23 mouse cellular contexts compared by ENCODE assay signal in the genomic region with DNA sequence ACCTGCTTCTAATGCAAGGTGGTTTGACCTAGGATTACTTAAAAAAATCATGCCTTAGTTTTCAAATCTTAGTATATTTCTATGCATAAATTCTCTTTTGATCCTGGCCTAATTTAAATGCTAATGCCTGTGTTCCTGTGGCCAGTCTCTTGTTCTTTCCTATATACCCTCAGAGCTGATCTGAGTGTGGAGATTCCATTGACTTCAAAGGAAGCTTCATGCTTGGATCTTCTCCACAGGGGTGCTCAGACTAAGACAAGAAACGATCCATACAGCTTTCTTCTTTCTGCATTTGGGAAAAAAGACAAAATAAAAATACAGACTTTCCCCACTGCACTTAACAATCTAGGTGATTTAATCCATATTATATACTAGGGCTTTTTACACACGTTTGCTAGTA.
"Had no signal": no experiment of that assay in that cellular context is flagged by ENCODE, and none has a peak within 500 bp of the region (broad histone marks: within the 10 kb centered on the region; RNA-seq: fewer than 3 reads in every experiment).

No protein-coding gene starts in this region.

- H3K27ac ChIP-seq: limb, embryonic 10.5 days; limb, embryonic 13.5 days; liver, embryonic 12.5 days; liver, embryonic 15.5 days; lung, embryonic 15.5 days; neural tube, embryonic 12.5 days; neural tube, embryonic 15.5 days; stomach, postnatal 0 days had no signal

- H3K27me3 ChIP-seq: limb, embryonic 13.5 days; liver, embryonic 12.5 days; liver, embryonic 15.5 days; lung, embryonic 15.5 days; megakaryocyte, embryonic 14.5 days; neural tube, embryonic 12.5 days; neural tube, embryonic 15.5 days had no signal

- DNase-seq: kidney, adult 18-20 months; kidney, adult 9 months; kidney, postnatal 14 days; kidney, postnatal 4 days; liver; lung, adult 18-20 months; lung, postnatal 10 days; lung, postnatal 36 days; right cerebral cortex, adult 18-20 months; right cerebral cortex, postnatal 14 days; right cerebral cortex, postnatal 4 days; thymus, adult 2 months; thymus, postnatal 14 days; thymus, postnatal 4 days had no signal

- H3K9ac ChIP-seq: limb, embryonic 13.5 days; liver, embryonic 12.5 days; liver, embryonic 15.5 days; lung, embryonic 15.5 days; neural tube, embryonic 12.5 days; neural tube, embryonic 15.5 days had no signal

- H3K9me3 ChIP-seq: limb, embryonic 10.5 days; limb, embryonic 13.5 days; liver, embryonic 12.5 days; liver, embryonic 15.5 days; lung, embryonic 15.5 days; neural tube, embryonic 12.5 days; neural tube, embryonic 15.5 days had no signal

- ATAC-seq: liver, embryonic 12.5 days had no signal

- H3K4me3 ChIP-seq: limb, embryonic 10.5 days; limb, embryonic 13.5 days; liver, embryonic 12.5 days; liver, embryonic 15.5 days; lung, embryonic 15.5 days; megakaryocyte, embryonic 14.5 days; neural tube, embryonic 12.5 days; neural tube, embryonic 15.5 days had no signal

- H3K36me3 ChIP-seq: limb, embryonic 10.5 days; limb, embryonic 13.5 days; liver, embryonic 12.5 days; liver, embryonic 15.5 days; lung, embryonic 15.5 days; neural tube, embryonic 12.5 days; neural tube, embryonic 15.5 days had no signal

- H3K4me2 ChIP-seq: limb, embryonic 13.5 days; liver, embryonic 12.5 days; liver, embryonic 15.5 days; lung, embryonic 15.5 days; neural tube, embryonic 12.5 days; neural tube, embryonic 15.5 days had no signal

- H3K4me1 ChIP-seq: limb, embryonic 10.5 days; limb, embryonic 13.5 days; liver, embryonic 12.5 days; liver, embryonic 15.5 days; lung, embryonic 15.5 days; megakaryocyte, embryonic 14.5 days; neural tube, embryonic 12.5 days; neural tube, embryonic 15.5 days had no signal
